Mouse (Mus musculus): ENCODE results near the gene Itfg1. TPM values are rescaled to one million over a fixed set of nuclear protein-coding genes. Genes with fewer than 3 reads are reported as not detected.

Gene Itfg1
- 25.5 and 26.2 TPM in 2 replicates for polyA plus RNA-seq (2015; fragmentation: Nextera tagmentation; extraction: Ambion mirVana)

DNA sequence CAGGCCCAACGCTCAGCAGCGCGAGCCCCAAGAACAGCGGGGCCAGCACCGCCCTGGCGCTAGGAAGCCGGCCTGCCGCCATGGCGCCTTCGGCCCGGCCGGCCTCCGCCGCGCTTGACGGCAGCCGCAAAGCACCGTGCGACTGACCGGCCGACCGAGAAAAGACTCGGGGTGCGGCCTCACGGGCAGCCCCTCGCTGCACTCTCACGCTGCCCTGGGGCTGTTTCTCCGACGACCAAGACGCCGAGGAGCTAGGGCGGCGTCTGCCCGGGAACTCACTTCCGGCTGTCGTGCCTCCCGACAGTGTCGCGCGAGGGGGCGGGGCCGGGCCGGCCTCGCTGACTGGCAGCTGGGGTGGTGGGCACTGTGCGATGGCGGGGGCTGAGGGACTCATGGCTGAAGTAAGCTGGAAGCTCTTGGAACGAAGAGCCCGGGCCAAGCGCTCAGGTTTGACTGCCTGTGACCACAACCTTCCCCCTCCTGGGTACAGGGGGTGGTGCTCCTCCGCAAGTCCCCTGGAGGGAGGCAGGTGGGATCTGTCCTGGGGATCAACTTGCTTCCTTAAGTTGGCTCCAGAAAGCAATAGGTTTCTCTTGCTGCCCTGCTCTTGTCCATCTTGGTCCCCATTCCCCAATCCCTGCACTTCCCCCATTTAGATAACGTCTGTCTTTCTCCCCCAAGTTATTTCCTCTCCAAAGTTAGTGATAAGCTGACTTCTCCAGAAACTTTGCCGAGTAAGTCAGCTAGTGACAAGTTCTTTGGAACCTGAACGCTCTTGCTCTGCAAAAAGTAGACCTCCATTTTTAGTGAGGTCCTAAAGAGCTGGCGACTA lies at the start of gene Itfg1, which contains the start of gene Phkb:
Gene Itfg1 (minus strand): TSS at position 265 of the 832 bp plus-strand sequence.
Gene Phkb (plus strand): TSS at position 303 of the 832 bp plus-strand sequence.
- Histone ChIP-seq H3K9me3 (ENCODE audit: low read length) (no peaks in the 10 kb centered on the region), H3K36me3 (replicated peaks; ENCODE audit: insufficient read depth, low read length) (0 out of 2 replicates have a peak, but pooled peaks cover 2% of the 10 kb centered on the region), H3K27ac (ENCODE audit: low read depth) (peak within 1 kb of the TSS; percentile 100), H3K27me3 (ENCODE audit: insufficient read depth, low read length) (no peaks in the 10 kb centered on the region), H3K9ac (replicated peaks) (peak within 1 kb of the TSS; percentile 95), H3K4me3 (ENCODE audit: low read depth, low read length) (peak within 1 kb of the TSS; percentile 85), H3K4me2 (ENCODE audit: low read depth, low read length) (peak within 1 kb of the TSS; percentile 83), H3K4me1 (ENCODE audit: insufficient read depth) (peaks cover 18% of the 10 kb centered on the region)
- peak; percentile 93 for ATAC-seq
- TF ChIP-seq EP300 (IDR thresholded peaks at IDR 0.05; ENCODE audit: low read depth): no peak
- TF ChIP-seq CTCF (IDR thresholded peaks at IDR 0.05; ENCODE audit: low read depth): no peak
- DNase-seq: peak; percentile 93
- under 1% methylated on average over 49 of the region's 54 CpGs for WGBS (ENCODE audit: insufficient replicate concordance)

DNA sequence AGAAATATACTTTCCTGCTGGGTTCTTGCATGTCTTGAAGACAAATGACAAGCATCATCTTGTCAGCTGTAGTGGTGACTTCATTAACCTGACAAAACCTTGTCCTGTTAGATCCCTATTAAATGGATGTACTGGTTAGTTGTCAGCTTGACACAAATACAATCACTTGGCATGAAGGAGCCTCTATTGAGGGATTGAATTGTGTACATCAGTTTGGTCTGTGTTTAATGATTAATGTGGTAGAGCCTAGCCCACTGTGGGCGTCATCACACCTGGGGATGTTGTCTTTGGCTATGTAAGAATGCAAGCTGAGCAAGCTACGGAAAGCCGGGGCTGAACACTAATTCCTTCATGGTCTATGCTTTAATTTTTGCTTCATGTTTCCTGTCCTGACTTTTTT lies 44.1 kb upstream of the Itfg1 start:
- H3K4me1 ChIP-seq (ENCODE audit: insufficient read depth): no peaks in the 10 kb centered on the region
- H3K9me3 ChIP-seq (ENCODE audit: low read length): no peaks in the 10 kb centered on the region
- no peak for TF ChIP-seq CTCF (IDR thresholded peaks at IDR 0.05; ENCODE audit: low read depth)
- no peak for TF ChIP-seq EP300 (IDR thresholded peaks at IDR 0.05; ENCODE audit: low read depth)
- DNase-seq (no peak), ATAC-seq (no peak)
- peaks cover 7% of the 10 kb centered on the region for H3K36me3 ChIP-seq (replicated peaks; ENCODE audit: insufficient read depth, low read length)
- WGBS (ENCODE audit: insufficient replicate concordance): 88% methylated on average over 3 of the region's 3 CpGs
- H3K27ac ChIP-seq (ENCODE audit: low read depth): no peak overlapping the region
- H3K4me3 ChIP-seq (ENCODE audit: low read depth, low read length): no peak overlapping the region
- no peaks in the 10 kb centered on the region for H3K27me3 ChIP-seq (ENCODE audit: insufficient read depth, low read length)
- no peak overlapping the region for H3K9ac ChIP-seq (replicated peaks)
- H3K4me2 ChIP-seq (ENCODE audit: low read depth, low read length): no peak overlapping the region

DNA sequence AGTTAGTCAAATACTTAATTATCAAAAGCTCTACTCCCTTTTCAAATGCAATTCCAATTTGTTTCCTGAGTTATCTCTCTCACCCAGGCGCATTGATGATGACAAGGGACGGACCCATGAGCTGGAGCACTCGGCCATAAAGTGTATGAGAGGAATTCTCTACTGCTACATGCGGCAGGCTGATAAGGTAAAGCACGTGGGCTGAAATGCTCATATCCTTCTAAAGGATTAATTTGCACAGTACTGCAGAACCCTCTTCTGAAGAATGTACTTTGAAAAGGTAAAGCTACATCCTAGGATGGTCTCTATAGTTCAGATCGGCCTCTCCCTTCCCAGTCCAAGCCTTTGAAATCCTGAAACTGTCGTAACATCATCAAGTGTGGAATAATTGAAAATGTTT lies 38.9 kb upstream of the Itfg1 start:
- Histone ChIP-seq H3K27ac (ENCODE audit: low read depth) (no peak overlapping the region), H3K4me2 (ENCODE audit: low read depth, low read length) (no peak overlapping the region)
- ATAC-seq: no peak

DNA sequence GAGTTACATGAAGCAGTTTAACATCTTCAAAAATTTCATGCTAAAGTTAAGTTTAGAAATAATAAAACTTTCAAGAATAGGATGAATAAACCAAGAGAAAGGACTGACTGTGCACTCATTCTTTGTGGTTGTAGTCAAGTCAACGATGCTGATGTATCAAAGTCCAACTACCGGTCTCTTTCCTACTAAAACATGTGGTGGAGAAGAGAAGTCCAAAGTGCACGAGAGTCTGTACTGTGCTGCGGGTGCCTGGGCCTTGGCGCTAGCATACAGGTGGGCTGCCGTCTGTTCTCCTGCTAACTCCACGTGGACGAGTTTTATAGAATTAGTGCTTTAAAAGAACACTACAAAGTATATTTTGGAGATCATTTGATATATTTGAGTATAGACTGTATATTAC lies 37.3 kb upstream of the Itfg1 start:
- Histone ChIP-seq H3K36me3 (replicated peaks; ENCODE audit: insufficient read depth, low read length) (peaks cover 4% of the 10 kb centered on the region), H3K9me3 (ENCODE audit: low read length) (no peaks in the 10 kb centered on the region), H3K4me1 (ENCODE audit: insufficient read depth) (no peaks in the 10 kb centered on the region), H3K4me3 (ENCODE audit: low read depth, low read length) (no peak overlapping the region), H3K4me2 (ENCODE audit: low read depth, low read length) (no peak overlapping the region), H3K27me3 (ENCODE audit: insufficient read depth, low read length) (no peaks in the 10 kb centered on the region), H3K9ac (replicated peaks) (no peak overlapping the region), H3K27ac (ENCODE audit: low read depth) (no peak overlapping the region)
- DNase-seq: no peak
- no peak for TF ChIP-seq CTCF (IDR thresholded peaks at IDR 0.05; ENCODE audit: low read depth)
- 73% methylated on average over 8 of the region's 8 CpGs for WGBS (ENCODE audit: insufficient replicate concordance)
- no peak for ATAC-seq

More for the DNA sequence above, 38.9 kb upstream of the Itfg1 start:
- peaks cover 5% of the 10 kb centered on the region for H3K36me3 ChIP-seq (replicated peaks; ENCODE audit: insufficient read depth, low read length)
- DNase-seq: no peak
- no peak overlapping the region for H3K4me3 ChIP-seq (ENCODE audit: low read depth, low read length)
- no peak overlapping the region for H3K9ac ChIP-seq (replicated peaks)
- no peaks in the 10 kb centered on the region for H3K27me3 ChIP-seq (ENCODE audit: insufficient read depth, low read length)
- H3K4me1 ChIP-seq (ENCODE audit: insufficient read depth): no peaks in the 10 kb centered on the region
- TF ChIP-seq CTCF (IDR thresholded peaks at IDR 0.05; ENCODE audit: low read depth): no peak
- TF ChIP-seq EP300 (IDR thresholded peaks at IDR 0.05; ENCODE audit: low read depth): no peak
- 72% methylated on average over 7 of the region's 7 CpGs for WGBS (ENCODE audit: insufficient replicate concordance)
- no peaks in the 10 kb centered on the region for H3K9me3 ChIP-seq (ENCODE audit: low read length)

- H3K9me3 ChIP-seq (ENCODE audit: low read length): no peaks in the 10 kb centered on the region
- 62% methylated on average over 2 of the region's 2 CpGs for WGBS (ENCODE audit: insufficient replicate concordance)
- no peak for TF ChIP-seq EP300 (IDR thresholded peaks at IDR 0.05; ENCODE audit: low read depth)
- no peak for TF ChIP-seq CTCF (IDR thresholded peaks at IDR 0.05; ENCODE audit: low read depth)
- DNase-seq: no peak
- no peak for ATAC-seq
- H3K36me3 ChIP-seq (replicated peaks; ENCODE audit: insufficient read depth, low read length): no peaks in the 10 kb centered on the region
- no peaks in the 10 kb centered on the region for H3K27me3 ChIP-seq (ENCODE audit: insufficient read depth, low read length)
- H3K4me2 ChIP-seq (ENCODE audit: low read depth, low read length): no peak overlapping the region
- H3K27ac ChIP-seq (ENCODE audit: low read depth): no peak overlapping the region
- H3K9ac ChIP-seq (replicated peaks): no peak overlapping the region
- no peak overlapping the region for H3K4me3 ChIP-seq (ENCODE audit: low read depth, low read length)
- H3K4me1 ChIP-seq (ENCODE audit: insufficient read depth): no peaks in the 10 kb centered on the region
These were observed 30.9 kb upstream of the Itfg1 start for GRCm38 (mm10) chr8:85871660-85872059.

GRCm38 (mm10) chr8:85862381-85862780 lies 21.7 kb upstream of the Itfg1 start:
- ATAC-seq (no peak), DNase-seq (no peak)
- Histone ChIP-seq H3K4me1 (ENCODE audit: insufficient read depth) (no peaks in the 10 kb centered on the region), H3K9me3 (ENCODE audit: low read length) (no peaks in the 10 kb centered on the region), H3K9ac (replicated peaks) (no peak overlapping the region), H3K27me3 (ENCODE audit: insufficient read depth, low read length) (no peaks in the 10 kb centered on the region), H3K27ac (ENCODE audit: low read depth) (no peak overlapping the region), H3K36me3 (replicated peaks; ENCODE audit: insufficient read depth, low read length) (no peaks in the 10 kb centered on the region), H3K4me2 (ENCODE audit: low read depth, low read length) (no peak overlapping the region), H3K4me3 (ENCODE audit: low read depth, low read length) (no peak overlapping the region)
- 38% methylated on average over 1 of the region's 1 CpGs for WGBS (ENCODE audit: insufficient replicate concordance)
- TF ChIP-seq EP300 (IDR thresholded peaks at IDR 0.05; ENCODE audit: low read depth) (no peak), CTCF (IDR thresholded peaks at IDR 0.05; ENCODE audit: low read depth) (no peak)

Data from liver, postnatal 0 days (tissue).